Mouse (Mus musculus) macrophage (primary cell): ENCODE data around the gene Lcp1. TPM values are rescaled to one million over a fixed set of nuclear protein-coding genes. Genes with fewer than 3 reads are reported as not detected.

Source experiments
- H3K27ac ChIP-seq: fragments of 350-480 bp; formaldehyde crosslinking; 2 replicates; pipeline ENCODE4 v1.9.0; 2021
- H3K36me3 ChIP-seq: fragments of 350-480 bp; formaldehyde crosslinking; 2 replicates; pipeline ENCODE4 v1.9.0; 2021; ENCODE audit errors: inconsistent target
- H3K4me3 ChIP-seq: fragments of 350-480 bp; formaldehyde crosslinking; 2 replicates; pipeline ENCODE4 v1.9.0; 2021; ENCODE audit errors: inconsistent target
- H3K79me2 ChIP-seq: fragments of 350-480 bp; formaldehyde crosslinking; 2 replicates; pipeline ENCODE4 v1.9.0; 2021; ENCODE audit errors: inconsistent target
- WGBS: methylation state at CpG from one replicate; pipeline ENCODE4 v1.1.7; 2026; ENCODE audit warnings: inconsistent platforms; ENCODE audit not compliant: missing documents; 5-methylcytosine and 5-hydroxymethylcytosine counted together
- polyA plus RNA-seq: library from polyadenylated mRNA; stranded (reverse); fragments of 250-400 nt; gene quantifications from 3 replicates; pipeline ENCODE4 v1.2.4, GENCODE M21; 2018; ENCODE audit warnings: inconsistent platforms

Gene Lcp1
- polyA plus RNA-seq, 1 experiment from 2014 or later: 1,239 TPM

GRCm38 (mm10) chr14:75181062-75181935, 50.4 kb downstream of the Lcp1 start:
- H3K4me3 ChIP-seq: peak overlapping the region; percentile 81; the same call in 1 of the 2 replicates
- WGBS: 19% methylated on average over 5 of the region's 9 CpGs
- peak overlapping the region; percentile 99 for H3K27ac ChIP-seq
- H3K79me2 ChIP-seq: peaks cover 95% of the 10 kb centered on the region
- peaks cover 6% of the 10 kb centered on the region; the same call in 1 of the 2 replicates for H3K36me3 ChIP-seq

DNA sequence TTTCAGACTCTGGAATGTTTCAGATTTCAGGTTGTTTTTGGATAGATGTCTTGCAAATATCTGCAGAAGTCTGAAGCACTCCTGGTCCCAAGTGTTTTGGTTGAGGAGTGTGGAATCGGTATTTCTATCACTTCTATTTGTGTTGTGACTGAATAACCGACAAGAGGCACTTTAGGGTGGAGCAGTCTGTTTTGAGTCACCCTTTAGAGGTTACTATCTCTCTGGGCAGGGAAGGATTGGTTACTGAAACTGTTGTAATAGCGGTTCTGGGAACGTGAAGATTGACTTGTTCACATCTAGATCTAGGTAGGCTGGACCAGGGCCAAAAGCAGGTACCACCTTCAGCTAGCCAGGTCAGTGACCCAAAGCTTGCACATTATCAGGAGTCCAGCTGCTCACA, 51.5 kb downstream of the Lcp1 start:
- H3K4me3 ChIP-seq: no peak overlapping the region; the same call in 1 of the 2 replicates
- H3K79me2 ChIP-seq: peaks cover 95% of the 10 kb centered on the region
- WGBS: 4% methylated on average over 4 of the region's 4 CpGs
- H3K27ac ChIP-seq: peak overlapping the region; percentile 99
- H3K36me3 ChIP-seq: peaks cover 6% of the 10 kb centered on the region; the same call in 1 of the 2 replicates

GRCm38 (mm10) chr14:75182831-75183230, 51.9 kb downstream of the Lcp1 start:
- Histone ChIP-seq H3K4me3 (no peak overlapping the region; the same call in 1 of the 2 replicates), H3K36me3 (peaks cover 11% of the 10 kb centered on the region; the same call in 1 of the 2 replicates), H3K79me2 (peaks cover 95% of the 10 kb centered on the region), H3K27ac (peak overlapping the region; percentile 99)
- WGBS: 36% methylated on average over 5 of the region's 5 CpGs

DNA sequence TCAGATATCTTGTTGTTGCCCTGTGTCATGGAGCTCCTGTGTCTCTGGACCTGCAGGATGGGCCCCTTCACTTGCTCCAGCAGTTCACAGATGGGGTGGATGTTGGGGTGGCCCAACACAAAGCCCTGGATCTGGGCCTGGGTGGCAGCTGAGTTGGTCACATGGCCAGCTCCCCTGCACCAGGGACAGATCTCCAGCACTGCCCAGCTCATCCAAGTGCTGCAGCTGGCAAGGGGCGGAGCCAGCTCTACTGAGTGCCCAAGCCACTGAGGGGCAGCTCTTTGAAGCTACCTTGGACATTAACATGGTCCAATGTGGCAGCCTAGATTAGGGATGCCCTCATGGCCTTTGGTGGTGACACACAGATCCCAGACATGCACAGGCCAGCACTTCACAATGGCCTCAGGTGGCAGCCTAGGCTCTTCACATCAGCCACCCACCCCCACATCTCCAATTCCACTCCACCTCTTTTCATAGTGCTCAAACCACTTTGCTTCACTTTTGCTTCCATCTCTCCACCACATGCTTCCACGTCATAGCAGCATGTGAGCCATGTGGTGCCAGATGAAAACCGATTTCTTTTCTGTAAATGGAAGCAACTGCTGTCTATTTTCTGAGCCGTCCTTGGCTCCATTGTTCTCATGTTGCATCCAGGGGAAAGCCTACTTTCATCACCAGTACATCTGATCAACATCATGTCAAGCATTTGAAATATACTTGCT, 53.3 kb downstream of the Lcp1 start:
- Histone ChIP-seq H3K36me3 (peaks cover 22% of the 10 kb centered on the region; the same call in 1 of the 2 replicates), H3K27ac (peak overlapping the region; percentile 12; the same call in 1 of the 2 replicates), H3K79me2 (peaks cover 96% of the 10 kb centered on the region), H3K4me3 (no peak overlapping the region)
- 72% methylated on average over 4 of the region's 4 CpGs for WGBS

- H3K27ac ChIP-seq: peak overlapping the region; percentile 31
- H3K4me3 ChIP-seq: no peak overlapping the region
- peaks cover 100% of the 10 kb centered on the region for H3K79me2 ChIP-seq
- WGBS: 0% methylated on average over 4 of the region's 5 CpGs
- peaks cover 37% of the 10 kb centered on the region for H3K36me3 ChIP-seq
Measured at GRCm38 (mm10) chr14:75185796-75186594, 55.1 kb downstream of the Lcp1 start.

DNA sequence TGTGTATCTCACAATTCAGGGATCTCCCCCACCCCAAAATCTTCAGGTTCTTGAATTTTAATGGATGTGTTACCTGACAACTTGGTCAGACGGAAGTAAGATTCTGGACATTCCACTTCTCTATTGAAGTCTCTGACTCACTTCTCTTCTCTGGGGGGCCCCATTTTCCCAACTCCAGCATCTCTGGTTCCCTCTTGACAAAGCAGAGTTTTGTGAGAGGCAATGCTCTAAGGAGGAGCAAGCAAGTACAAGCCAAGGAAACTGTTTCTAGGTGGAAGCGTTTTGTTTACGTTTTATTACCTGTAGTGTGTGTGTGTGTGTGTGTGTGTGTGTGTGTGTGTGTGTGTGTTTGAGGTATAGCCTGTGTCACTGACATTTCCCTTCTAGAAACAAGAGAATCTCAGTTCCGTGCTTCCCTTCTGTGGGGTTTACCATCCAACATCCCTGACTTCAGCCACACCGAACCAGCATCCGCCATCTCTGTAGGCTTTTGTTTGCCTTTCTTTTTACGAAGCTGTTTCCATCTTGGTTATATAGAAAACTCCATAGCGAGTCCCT, 56.0 kb downstream of the Lcp1 start:
- WGBS: 74% methylated on average over 5 of the region's 8 CpGs
- Histone ChIP-seq H3K27ac (0 out of 2 replicates have a peak overlapping the region, but pooled peaks have one; percentile 0), H3K79me2 (peaks cover 100% of the 10 kb centered on the region), H3K4me3 (no peak overlapping the region), H3K36me3 (peaks cover 42% of the 10 kb centered on the region)

GRCm38 (mm10) chr14:75188521-75188920, 57.6 kb downstream of the Lcp1 start:
- Histone ChIP-seq H3K79me2 (peaks cover 100% of the 10 kb centered on the region), H3K36me3 (peaks cover 46% of the 10 kb centered on the region), H3K4me3 (no peak overlapping the region), H3K27ac (no peak overlapping the region)
- WGBS: 79% methylated on average over 6 of the region's 6 CpGs

GRCm38 (mm10) chr14:75189031-75189430, 58.1 kb downstream of the Lcp1 start:
- WGBS: 65% methylated on average over 4 of the region's 4 CpGs
- H3K36me3 ChIP-seq: peaks cover 46% of the 10 kb centered on the region
- H3K79me2 ChIP-seq: peaks cover 100% of the 10 kb centered on the region
- H3K4me3 ChIP-seq: no peak overlapping the region
- no peak overlapping the region for H3K27ac ChIP-seq

- H3K4me3 ChIP-seq: no peak overlapping the region
- peaks cover 41% of the 10 kb centered on the region for H3K36me3 ChIP-seq
- 94% methylated on average over 4 of the region's 4 CpGs for WGBS
Measured at GRCm38 (mm10) chr14:75190683-75191082, 59.8 kb downstream of the Lcp1 start.

GRCm38 (mm10) chr14:75192427-75192826, 61.5 kb downstream of the Lcp1 start:
- Histone ChIP-seq H3K36me3 (peaks cover 43% of the 10 kb centered on the region), H3K27ac (no peak overlapping the region)
- WGBS: 87% methylated on average over 10 of the region's 10 CpGs

More at GRCm38 (mm10) chr14:75190683-75191082, 59.8 kb downstream of the Lcp1 start:
- H3K79me2 ChIP-seq: peaks cover 100% of the 10 kb centered on the region
- H3K27ac ChIP-seq: no peak overlapping the region

DNA sequence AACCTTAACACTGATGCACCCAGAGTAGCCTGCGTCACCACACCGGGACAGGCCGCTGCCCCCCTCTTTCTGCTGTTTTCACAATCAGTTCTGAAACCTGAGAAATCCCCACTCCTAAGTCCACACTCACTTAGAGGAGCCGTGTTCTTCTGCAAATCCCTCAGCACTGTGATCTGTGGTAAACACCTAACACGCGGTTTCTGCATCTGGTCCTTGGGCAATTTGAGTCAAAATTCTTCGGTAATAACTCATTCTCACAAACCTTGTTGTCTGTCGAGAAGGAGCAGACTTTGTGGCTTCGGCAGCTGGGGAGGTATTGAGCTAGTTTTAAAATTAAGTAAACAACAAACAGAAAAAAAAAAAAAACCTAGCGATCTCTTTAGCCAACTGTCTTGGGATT, 62.0 kb downstream of the Lcp1 start:
- Histone ChIP-seq H3K36me3 (peaks cover 43% of the 10 kb centered on the region), H3K4me3 (no peak overlapping the region), H3K79me2 (peaks cover 100% of the 10 kb centered on the region), H3K27ac (no peak overlapping the region)
- 56% methylated on average over 10 of the region's 10 CpGs for WGBS

More at GRCm38 (mm10) chr14:75192427-75192826, 61.5 kb downstream of the Lcp1 start:
- peaks cover 100% of the 10 kb centered on the region for H3K79me2 ChIP-seq
- H3K4me3 ChIP-seq: no peak overlapping the region

GRCm38 (mm10) chr14:75195530-75195929, 64.6 kb downstream of the Lcp1 start:
- Histone ChIP-seq H3K79me2 (peaks cover 100% of the 10 kb centered on the region), H3K27ac (peak overlapping the region; percentile 15; the same call in 1 of the 2 replicates), H3K4me3 (no peak overlapping the region), H3K36me3 (peaks cover 48% of the 10 kb centered on the region)
- 35% methylated on average over 5 of the region's 5 CpGs for WGBS

GRCm38 (mm10) chr14:75197027-75197426, 66.1 kb downstream of the Lcp1 start:
- peaks cover 54% of the 10 kb centered on the region for H3K36me3 ChIP-seq
- no peak overlapping the region for H3K4me3 ChIP-seq
- H3K27ac ChIP-seq: no peak overlapping the region
- H3K79me2 ChIP-seq: peaks cover 100% of the 10 kb centered on the region
- WGBS: 47% methylated on average over 5 of the region's 5 CpGs

DNA sequence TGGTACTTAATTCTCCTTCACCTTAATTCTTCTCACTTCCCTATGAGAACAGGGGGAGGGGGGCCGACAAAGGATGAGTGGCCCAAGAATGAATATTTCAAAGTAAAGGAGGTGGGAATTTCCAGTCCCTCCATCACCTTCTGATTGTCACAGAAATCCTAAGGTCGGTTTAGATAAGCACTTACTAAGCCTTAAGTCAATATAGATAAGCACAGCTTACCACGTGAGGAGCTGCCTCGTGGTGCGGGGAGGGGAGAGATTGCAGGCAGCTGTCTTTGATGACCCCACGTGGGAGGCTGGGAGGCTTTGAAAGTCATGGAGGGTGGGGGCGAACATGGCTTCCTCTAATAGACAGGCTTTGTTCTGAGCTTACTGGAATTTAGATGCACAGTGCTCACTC, 66.8 kb downstream of the Lcp1 start:
- Histone ChIP-seq H3K36me3 (peaks cover 58% of the 10 kb centered on the region), H3K4me3 (no peak overlapping the region), H3K27ac (no peak overlapping the region), H3K79me2 (peaks cover 100% of the 10 kb centered on the region)
- 79% methylated on average over 7 of the region's 7 CpGs for WGBS
